Mouse (Mus musculus) stomach, embryonic 16.5 days (tissue): ENCODE measurements around the gene Slc6a16. TPM values are rescaled to one million over a fixed set of nuclear protein-coding genes. Genes with fewer than 3 reads are reported as not detected.
A peak's percentile ranks its signal among the peaks of the same experiment; 100 is the strongest.

Experiments used
- ATAC-seq: fragments of 200-750 bp; cut with Nextera tagmentation; 2 replicates; pipeline ENCODE4 v1.8.0; 2017; ENCODE audit warnings: moderate number of reproducible peaks, moderate TSS enrichment; ENCODE audit not compliant: insufficient read depth, low FRiP score
- H3K27ac ChIP-seq: fragments of 300-500 bp; sonication (generic); 2 replicates; pipeline ENCODE4 v1.5.1; 2014; ENCODE audit warnings: low read length
- H3K27me3 ChIP-seq: fragments of 300-500 bp; sonication (generic); 2 replicates; pipeline ENCODE4 v1.6.1; 2014; ENCODE audit warnings: low read length, control low read depth, mixed read lengths; ENCODE audit not compliant: control insufficient read depth, insufficient read depth
- H3K36me3 ChIP-seq: fragments of 300-500 bp; sonication (generic); 2 replicates; pipeline ENCODE4 v1.6.1; 2014; ENCODE audit warnings: low read length; ENCODE audit not compliant: control insufficient read depth, insufficient read depth
- H3K4me1 ChIP-seq: fragments of 300-500 bp; sonication (generic); 2 replicates; pipeline ENCODE4 v1.6.1; 2014; ENCODE audit warnings: low read length, control low read depth, mixed read lengths; ENCODE audit not compliant: control insufficient read depth, insufficient read depth
- H3K4me2 ChIP-seq: fragments of 300-500 bp; sonication (generic); 2 replicates; pipeline ENCODE4 v1.6.1; 2014; ENCODE audit warnings: low read depth, low read length, mixed read lengths
- H3K4me3 ChIP-seq: fragments of 300-500 bp; sonication (generic); replicated peaks from 2 replicates; pipeline ENCODE4 v1.5.1; 2014; ENCODE audit warnings: mild to moderate bottlenecking, low read length
- H3K9ac ChIP-seq: fragments of 300-500 bp; sonication (generic); 2 replicates; pipeline ENCODE4 v1.6.1; 2014; ENCODE audit warnings: low read length
- H3K9me3 ChIP-seq: fragments of 300-500 bp; sonication (generic); replicated peaks from 2 replicates; pipeline ENCODE4 v1.6.1; 2016; ENCODE audit warnings: low read length, control low read depth; ENCODE audit not compliant: control insufficient read depth
- WGBS: fragments of 180-500 bp; shearing (Covaris S2); extraction: QIAGEN DNeasy Blood & Tissue Kit; methylation state at CpG from one replicate; pipeline ENCODE4 v1.1.7; 2014; 5-methylcytosine and 5-hydroxymethylcytosine counted together
- polyA plus RNA-seq: library from polyadenylated mRNA; unstranded; fragments of >200 nt; fragmentation: Nextera tagmentation; extraction: Ambion mirVana; gene quantifications from 2 replicates; pipeline ENCODE4 v1.2.1, GENCODE M21; 2015

Gene Slc6a16
- polyA plus RNA-seq, 1 experiment from 2014 or later = not detected

- no peak for ATAC-seq
- H3K9ac ChIP-seq = no peak overlapping the region
- H3K4me2 ChIP-seq = no peak overlapping the region
- peaks cover 10% of the 10 kb centered on the region for H3K4me1 ChIP-seq
- H3K36me3 ChIP-seq = peaks cover 34% of the 10 kb centered on the region
- H3K27me3 ChIP-seq = no peaks in the 10 kb centered on the region
- H3K27ac ChIP-seq = no peak overlapping the region
- H3K4me3 ChIP-seq = no peak overlapping the region
- no peaks in the 10 kb centered on the region for H3K9me3 ChIP-seq
- 88% methylated on average over 7 of the region's 7 CpGs for WGBS
Observed at GRCm38 (mm10) chr7:45229459-45230203, 11.3 kb upstream of the Slc6a16 start.

GRCm38 (mm10) chr7:45231192-45231591 is 9.7 kb upstream of the Slc6a16 start:
- Histone ChIP-seq H3K4me2 (no peak overlapping the region), H3K9me3 (no peaks in the 10 kb centered on the region), H3K4me3 (no peak overlapping the region), H3K27ac (no peak overlapping the region), H3K4me1 (peaks cover 23% of the 10 kb centered on the region), H3K27me3 (no peaks in the 10 kb centered on the region), H3K9ac (no peak overlapping the region), H3K36me3 (peaks cover 27% of the 10 kb centered on the region)
- WGBS = 90% methylated on average over 12 of the region's 12 CpGs
- ATAC-seq = no peak

DNA sequence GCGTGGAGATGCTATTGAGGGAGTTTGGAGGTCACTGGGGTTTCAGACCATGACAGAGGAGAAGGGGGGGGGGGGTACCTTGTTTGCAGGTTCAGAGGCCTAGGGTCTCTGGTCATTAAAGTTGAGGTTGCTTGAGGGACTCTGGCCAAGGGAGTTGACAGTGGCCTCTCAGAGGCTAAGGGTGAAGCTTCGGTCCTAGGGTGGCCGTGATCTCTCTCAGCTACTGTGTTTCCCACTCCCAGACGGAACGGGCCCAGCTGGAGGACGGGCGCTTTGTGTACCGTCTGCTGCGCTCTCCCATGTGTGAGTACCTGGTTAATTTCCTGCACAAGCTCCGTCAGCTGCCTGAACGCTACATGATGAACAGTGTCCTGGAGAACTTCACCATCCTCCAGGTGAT is 8.9 kb upstream of the Slc6a16 start:
- no peaks in the 10 kb centered on the region for H3K9me3 ChIP-seq
- H3K27ac ChIP-seq = no peak overlapping the region
- no peak overlapping the region for H3K4me2 ChIP-seq
- WGBS = 81% methylated on average over 11 of the region's 11 CpGs
- ATAC-seq = no peak
- H3K27me3 ChIP-seq = no peaks in the 10 kb centered on the region
- H3K36me3 ChIP-seq = peaks cover 20% of the 10 kb centered on the region; the same call in 1 of the 2 replicates
- no peak overlapping the region for H3K4me3 ChIP-seq
- H3K9ac ChIP-seq = no peak overlapping the region
- peaks cover 23% of the 10 kb centered on the region for H3K4me1 ChIP-seq

GRCm38 (mm10) chr7:45232716-45233465 is 8.0 kb upstream of the Slc6a16 start:
- no peak for ATAC-seq
- WGBS = 59% methylated on average over 13 of the region's 13 CpGs
- no peaks in the 10 kb centered on the region for H3K9me3 ChIP-seq

GRCm38 (mm10) chr7:45233580-45234332 is 7.1 kb upstream of the Slc6a16 start:
- peak overlapping the region; percentile 51 for H3K4me2 ChIP-seq
- peaks cover 23% of the 10 kb centered on the region for H3K4me1 ChIP-seq
- H3K27ac ChIP-seq = 0 out of 2 replicates have a peak overlapping the region, but pooled peaks have one; percentile 43
- ATAC-seq = no peak; the same call in 1 of the 2 replicates
- peaks cover 7% of the 10 kb centered on the region for H3K27me3 ChIP-seq
- H3K9ac ChIP-seq = peak overlapping the region; percentile 44; the same call in 1 of the 2 replicates
- no peak overlapping the region for H3K4me3 ChIP-seq
- H3K36me3 ChIP-seq = peaks cover 14% of the 10 kb centered on the region; the same call in 1 of the 2 replicates
- H3K9me3 ChIP-seq = no peaks in the 10 kb centered on the region
- WGBS = 35% methylated on average over 20 of the region's 20 CpGs

More at GRCm38 (mm10) chr7:45232716-45233465, 8.0 kb upstream of the Slc6a16 start:
- Histone ChIP-seq H3K9ac (no peak overlapping the region), H3K4me1 (peaks cover 23% of the 10 kb centered on the region), H3K36me3 (peaks cover 20% of the 10 kb centered on the region; the same call in 1 of the 2 replicates), H3K4me2 (no peak overlapping the region), H3K4me3 (no peak overlapping the region), H3K27ac (no peak overlapping the region), H3K27me3 (no peaks in the 10 kb centered on the region)

DNA sequence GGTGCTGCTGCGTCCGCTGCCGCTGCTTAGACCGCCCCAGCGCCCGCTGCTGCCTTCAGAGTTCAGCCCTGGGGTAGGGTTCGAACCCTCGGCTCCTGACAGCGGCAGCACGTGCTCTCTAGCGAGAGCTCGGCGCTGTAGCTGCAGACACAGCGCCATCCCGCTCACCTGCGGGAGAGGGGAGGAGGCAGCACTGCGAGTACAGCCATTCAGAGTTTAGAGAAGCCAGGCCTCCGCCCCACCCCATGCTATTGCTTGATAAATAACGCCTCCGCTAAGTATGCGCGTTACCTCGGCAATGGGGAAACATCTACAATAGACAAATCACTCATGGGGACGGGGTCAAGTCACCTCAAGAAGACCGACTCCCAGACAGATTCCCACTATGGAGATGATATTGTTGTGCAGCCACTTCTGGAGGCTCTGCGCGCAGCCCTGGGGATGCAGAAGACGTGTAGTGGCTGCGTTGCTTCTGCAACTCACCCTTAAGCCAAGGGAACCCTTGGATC is 6.5 kb upstream of the Slc6a16 start:
- Histone ChIP-seq H3K4me1 (peaks cover 23% of the 10 kb centered on the region), H3K4me3 (peak overlapping the region; percentile 28; the same call in 1 of the 2 replicates)

GRCm38 (mm10) chr7:45234922-45235571 is 5.8 kb upstream of the Slc6a16 start:
- Histone ChIP-seq H3K4me2 (peak overlapping the region; percentile 51), H3K36me3 (peaks cover 3% of the 10 kb centered on the region; the same call in 1 of the 2 replicates), H3K4me1 (peaks cover 23% of the 10 kb centered on the region), H3K27ac (peak overlapping the region; percentile 43; the same call in 1 of the 2 replicates), H3K9ac (peak overlapping the region; percentile 62), H3K4me3 (peak overlapping the region; percentile 28), H3K27me3 (peaks cover 8% of the 10 kb centered on the region), H3K9me3 (no peaks in the 10 kb centered on the region)
- 6% methylated on average over 21 of the region's 21 CpGs for WGBS
- ATAC-seq = peak; percentile 69

More for the DNA sequence above, 6.5 kb upstream of the Slc6a16 start:
- peak overlapping the region; percentile 43; the same call in 1 of the 2 replicates for H3K27ac ChIP-seq
- peaks cover 9% of the 10 kb centered on the region; the same call in 1 of the 2 replicates for H3K36me3 ChIP-seq
- H3K4me2 ChIP-seq = peak overlapping the region; percentile 51
- no peaks in the 10 kb centered on the region for H3K9me3 ChIP-seq
- WGBS = 16% methylated on average over 29 of the region's 29 CpGs
- H3K9ac ChIP-seq = peak overlapping the region; percentile 44; the same call in 1 of the 2 replicates
- peaks cover 8% of the 10 kb centered on the region for H3K27me3 ChIP-seq
- ATAC-seq = no peak; the same call in 1 of the 2 replicates

- H3K4me3 ChIP-seq = peak overlapping the region; percentile 28
Observed at GRCm38 (mm10) chr7:45235656-45236180, 5.2 kb upstream of the Slc6a16 start.

More at GRCm38 (mm10) chr7:45235656-45236180, 5.2 kb upstream of the Slc6a16 start:
- Histone ChIP-seq H3K27me3 (peaks cover 8% of the 10 kb centered on the region), H3K27ac (no peak overlapping the region), H3K9me3 (no peaks in the 10 kb centered on the region), H3K4me2 (peak overlapping the region; percentile 51), H3K36me3 (peaks cover 3% of the 10 kb centered on the region; the same call in 1 of the 2 replicates), H3K4me1 (peaks cover 23% of the 10 kb centered on the region), H3K9ac (peak overlapping the region; percentile 62)
- WGBS = 37% methylated on average over 17 of the region's 17 CpGs
- ATAC-seq = no peak; the same call in 1 of the 2 replicates
